Mouse (Mus musculus) bone marrow macrophage, adult 2 months (primary cell): ENCODE data around the gene Tbc1d17. TPM values are rescaled to one million over a fixed set of nuclear protein-coding genes. Genes with fewer than 3 reads are reported as not detected.
A peak's percentile ranks its signal among the peaks of the same experiment; 100 is the strongest.

Experiments
- H3K27ac ChIP-seq: 2 replicates; pipeline ENCODE4 v1.5.1; 2012; ENCODE audit warnings: low read depth, low read length; ENCODE audit not compliant: insufficient read depth
- H3K4me1 ChIP-seq: 2 replicates; pipeline ENCODE4 v1.6.1; 2012; ENCODE audit warnings: low read length; ENCODE audit not compliant: control insufficient read depth, insufficient read depth
- H3K4me3 ChIP-seq: 2 replicates; pipeline ENCODE4 v1.5.1; 2012; ENCODE audit warnings: mild to moderate bottlenecking, low read length, moderate library complexity; ENCODE audit not compliant: insufficient read depth
- CTCF ChIP-seq: IDR thresholded peaks from 2 replicates; pipeline ENCODE4 v1.5.1; 2012; ENCODE audit warnings: low read depth, mild to moderate bottlenecking, low read length, moderate library complexity
- POLR2A ChIP-seq: IDR thresholded peaks from 2 replicates; pipeline ENCODE4 v1.6.1; 2012; ENCODE audit warnings: mild to moderate bottlenecking, low read depth, low read length, borderline replicate concordance
- polyA plus RNA-seq: library from polyadenylated mRNA; stranded (reverse); fragments of >200 nt; gene quantifications from 2 replicates; pipeline ENCODE4 v1.2.4, GENCODE M21; 2012; ENCODE audit not compliant: missing spikeins, insufficient read depth, insufficient read length

Gene Tbc1d17
- 69.5 and 76.1 TPM in 2 replicates for polyA plus RNA-seq

- Histone ChIP-seq H3K4me1 (peaks cover 18% of the 10 kb centered on the region), H3K4me3 (peak within 1 kb of the TSS; percentile 65), H3K27ac (peak within 1 kb of the TSS; percentile 96)
- TF ChIP-seq POLR2A (0 out of 2 replicates have a peak, but pooled peaks have one; percentile 19), CTCF (no peak)
Observed at GRCm38 (mm10) chr7:44848561-44849415, at the start of gene Tbc1d17, which contains the start of gene Akt1s1. Tbc1d17 (minus strand) TSS chr7:44849079. Akt1s1 (plus strand) TSS chr7:44848991.

GRCm38 (mm10) chr7:44898607-44899006 is 49.7 kb upstream of the Tbc1d17 start:
- TF ChIP-seq CTCF, result no peak
- TF ChIP-seq POLR2A, result no peak
- Histone ChIP-seq H3K27ac (no peak overlapping the region), H3K4me1 (0 out of 2 replicates have a peak, but pooled peaks cover 5% of the 10 kb centered on the region), H3K4me3 (no peak overlapping the region)

GRCm38 (mm10) chr7:44896499-44896898 is 47.6 kb upstream of the Tbc1d17 start:
- Histone ChIP-seq H3K4me3 (peak overlapping the region; percentile 70), H3K4me1 (0 out of 2 replicates have a peak, but pooled peaks cover 7% of the 10 kb centered on the region), H3K27ac (0 out of 2 replicates have a peak overlapping the region, but pooled peaks have one; percentile 12)
- no peak for TF ChIP-seq POLR2A
- no peak for TF ChIP-seq CTCF

- Histone ChIP-seq H3K4me1 (peaks cover 10% of the 10 kb centered on the region), H3K4me3 (peak within 1 kb of the TSS; percentile 70), H3K27ac (peak within 1 kb of the TSS; percentile 63)
- TF ChIP-seq CTCF (peak; percentile 56; the same call in 1 of the 2 replicates), POLR2A (no peak)
Observed at GRCm38 (mm10) chr7:44895593-44896434, 46.9 kb upstream of the Tbc1d17 start, which contains the start of gene Fuz. Fuz (plus strand) TSS chr7:44896079.

GRCm38 (mm10) chr7:44895206-44895592 is 46.3 kb upstream of the Tbc1d17 start:
- TF ChIP-seq POLR2A (no peak), CTCF (no peak)
- no peak overlapping the region for H3K27ac ChIP-seq
- peak overlapping the region; percentile 70 for H3K4me3 ChIP-seq
- peaks cover 15% of the 10 kb centered on the region for H3K4me1 ChIP-seq

GRCm38 (mm10) chr7:44894175-44894574 is 45.3 kb upstream of the Tbc1d17 start:
- no peak overlapping the region for H3K27ac ChIP-seq
- peaks cover 15% of the 10 kb centered on the region for H3K4me1 ChIP-seq
- no peak overlapping the region for H3K4me3 ChIP-seq
- no peak for TF ChIP-seq CTCF
- TF ChIP-seq POLR2A, result no peak

- H3K27ac ChIP-seq, result no peak overlapping the region
- TF ChIP-seq CTCF (no peak), POLR2A (no peak)
- H3K4me3 ChIP-seq, result no peak overlapping the region
- H3K4me1 ChIP-seq, result peaks cover 19% of the 10 kb centered on the region
Observed at GRCm38 (mm10) chr7:44893197-44893596, 44.3 kb upstream of the Tbc1d17 start.

GRCm38 (mm10) chr7:44892276-44892921 is 43.5 kb upstream of the Tbc1d17 start, which contains the start of gene Med25:
Med25 (minus strand) TSS chr7:44892712.
- peaks cover 24% of the 10 kb centered on the region for H3K4me1 ChIP-seq
- no peak for TF ChIP-seq POLR2A
- no peak for TF ChIP-seq CTCF
- peak within 1 kb of the TSS; percentile 91 for H3K4me3 ChIP-seq

GRCm38 (mm10) chr7:44891611-44892010 is 42.7 kb upstream of the Tbc1d17 start:
- 0 out of 2 replicates have a peak overlapping the region, but pooled peaks have one; percentile 26 for H3K27ac ChIP-seq
- TF ChIP-seq POLR2A, result no peak
- no peak for TF ChIP-seq CTCF
- H3K4me3 ChIP-seq, result peak overlapping the region; percentile 91
- H3K4me1 ChIP-seq, result peaks cover 28% of the 10 kb centered on the region

More at GRCm38 (mm10) chr7:44892276-44892921, 43.5 kb upstream of the Tbc1d17 start, which contains the start of gene Med25:
- peak within 1 kb of the TSS; percentile 91 for H3K27ac ChIP-seq

GRCm38 (mm10) chr7:44890737-44891136 is 41.9 kb upstream of the Tbc1d17 start:
- TF ChIP-seq CTCF, result no peak
- no peak for TF ChIP-seq POLR2A
- Histone ChIP-seq H3K4me1 (peaks cover 28% of the 10 kb centered on the region), H3K27ac (no peak overlapping the region), H3K4me3 (no peak overlapping the region)
